Mouse (Mus musculus) hindbrain, postnatal 0 days (tissue): ENCODE measurements around the gene Insr. TPM values are rescaled to one million over a fixed set of nuclear protein-coding genes. Genes with fewer than 3 reads are reported as not detected.

Experiments used
- ATAC-seq: fragments of 200-750 bp; cut with Nextera tagmentation; 2 replicates; pipeline ENCODE4 v1.8.0; 2017; ENCODE audit warnings: mild to moderate bottlenecking, moderate TSS enrichment, moderate library complexity
- DNase-seq: peaks from one replicate; pipeline ENCODE4 v3.0.0-alpha.2; 2015; ENCODE audit warnings: low spot score
- H3K27ac ChIP-seq: fragments of 300-500 bp; sonication (generic); 2 replicates; pipeline ENCODE4 v1.5.1; 2014; ENCODE audit warnings: mild to moderate bottlenecking
- H3K27me3 ChIP-seq: fragments of 300-500 bp; sonication (generic); 2 replicates; pipeline ENCODE4 v1.6.1; 2014; ENCODE audit warnings: low read length, mixed read lengths; ENCODE audit not compliant: insufficient read depth
- H3K36me3 ChIP-seq: fragments of 300-500 bp; sonication (generic); 2 replicates; pipeline ENCODE4 v1.6.1; 2014; ENCODE audit warnings: low read length, mixed read lengths; ENCODE audit not compliant: insufficient read depth
- H3K4me1 ChIP-seq: fragments of 300-500 bp; sonication (generic); 2 replicates; pipeline ENCODE4 v1.6.1; 2014; ENCODE audit warnings: antibody characterized with exemption, low read length, mixed read lengths; ENCODE audit not compliant: insufficient read depth
- H3K4me2 ChIP-seq: fragments of 300-500 bp; sonication (generic); 2 replicates; pipeline ENCODE4 v1.6.1; 2014; ENCODE audit warnings: low read depth, mild to moderate bottlenecking, low read length, moderate library complexity, mixed read lengths
- H3K4me3 ChIP-seq: fragments of 300-500 bp; sonication (generic); 2 replicates; pipeline ENCODE4 v1.5.1; 2014; ENCODE audit warnings: low read length
- H3K9ac ChIP-seq: fragments of 300-500 bp; sonication (generic); replicated peaks from 2 replicates; pipeline ENCODE4 v1.6.1; 2014; ENCODE audit warnings: mild to moderate bottlenecking, low read length, moderate library complexity, mixed read lengths
- H3K9me3 ChIP-seq: fragments of 300-500 bp; sonication (generic); 2 replicates; pipeline ENCODE4 v1.6.1; 2016; ENCODE audit warnings: low read length, mixed read lengths
- CTCF ChIP-seq: IDR thresholded peaks from 2 replicates; pipeline ENCODE4 v1.5.1; 2016; ENCODE audit warnings: antibody characterized with exemption, control low read depth, low read depth
- WGBS: fragments of 180-500 bp; shearing (Covaris S2); extraction: QIAGEN DNeasy Blood & Tissue Kit; methylation state at CpG from one replicate; pipeline ENCODE4 v1.1.7; 2014; 5-methylcytosine and 5-hydroxymethylcytosine counted together
- polyA plus RNA-seq: library from polyadenylated mRNA; unstranded; fragments of >200 nt; fragmentation: Nextera tagmentation; extraction: Ambion mirVana; gene quantifications from 2 replicates; pipeline ENCODE4 v1.2.1, GENCODE M21; 2015
- total RNA-seq: library from RNA; depleted of rRNA; stranded (reverse); fragments of >200 nt; gene quantifications from 2 replicates; pipeline ENCODE4 v1.2.3, GENCODE M21; 2014

Gene Insr
- total and polyA plus RNA-seq, 2 experiments from 2014 or later, result 34.0 to 46.9 TPM

GRCm38 (mm10) chr8:3285824-3286223 lies 6.4 kb upstream of the Insr start:
- Histone ChIP-seq H3K27me3 (no peaks in the 10 kb centered on the region), H3K27ac (no peak overlapping the region), H3K4me1 (no peaks in the 10 kb centered on the region), H3K4me3 (no peak overlapping the region), H3K4me2 (no peak overlapping the region), H3K9me3 (no peaks in the 10 kb centered on the region), H3K9ac (no peak overlapping the region), H3K36me3 (no peaks in the 10 kb centered on the region)
- DNase-seq (no peak), ATAC-seq (no peak)
- peak; percentile 13 for TF ChIP-seq CTCF
- WGBS, result 39% methylated on average over 2 of the region's 2 CpGs

- WGBS, result 82% methylated on average over 4 of the region's 4 CpGs
- Histone ChIP-seq H3K4me3 (no peak overlapping the region), H3K27me3 (no peaks in the 10 kb centered on the region), H3K27ac (no peak overlapping the region), H3K36me3 (no peaks in the 10 kb centered on the region), H3K4me2 (no peak overlapping the region), H3K4me1 (no peaks in the 10 kb centered on the region), H3K9me3 (no peaks in the 10 kb centered on the region), H3K9ac (no peak overlapping the region)
- no peak for TF ChIP-seq CTCF
- ATAC-seq, result no peak
- DNase-seq, result no peak
These were observed 5.2 kb upstream of the Insr start for GRCm38 (mm10) chr8:3284656-3285055.

GRCm38 (mm10) chr8:3281296-3281695 lies 1.9 kb upstream of the Insr start:
- 81% methylated on average over 3 of the region's 3 CpGs for WGBS
- Histone ChIP-seq H3K4me2 (no peak overlapping the region), H3K9ac (no peak overlapping the region), H3K27ac (no peak overlapping the region), H3K4me1 (peaks cover 10% of the 10 kb centered on the region), H3K9me3 (no peaks in the 10 kb centered on the region), H3K4me3 (no peak overlapping the region), H3K36me3 (no peaks in the 10 kb centered on the region), H3K27me3 (no peaks in the 10 kb centered on the region)
- TF ChIP-seq CTCF, result no peak
- DNase-seq, result no peak
- no peak for ATAC-seq

- Histone ChIP-seq H3K27ac (no peak overlapping the region), H3K36me3 (no peaks in the 10 kb centered on the region), H3K27me3 (no peaks in the 10 kb centered on the region), H3K4me2 (peak overlapping the region; percentile 74), H3K4me1 (peaks cover 10% of the 10 kb centered on the region), H3K9ac (no peak overlapping the region), H3K9me3 (no peaks in the 10 kb centered on the region), H3K4me3 (peak overlapping the region; percentile 93)
- ATAC-seq (no peak), DNase-seq (peak; percentile 20)
- WGBS, result 33% methylated on average over 11 of the region's 11 CpGs
- TF ChIP-seq CTCF, result peak; percentile 37
These were observed 971 bp upstream of the Insr start for GRCm38 (mm10) chr8:3280266-3280910.

GRCm38 (mm10) chr8:3279721-3280077 lies 282 bp upstream of the Insr start:
- peaks cover 10% of the 10 kb centered on the region for H3K4me1 ChIP-seq
- no peaks in the 10 kb centered on the region for H3K36me3 ChIP-seq
- H3K27ac ChIP-seq, result no peak overlapping the region
- TF ChIP-seq CTCF, result 0 out of 2 replicates have a peak, but pooled peaks have one; percentile 3
- H3K4me3 ChIP-seq, result peak overlapping the region; percentile 93
- DNase-seq (no peak), ATAC-seq (no peak)
- no peaks in the 10 kb centered on the region for H3K9me3 ChIP-seq
- H3K27me3 ChIP-seq, result no peaks in the 10 kb centered on the region
- peak overlapping the region; percentile 98 for H3K9ac ChIP-seq
- H3K4me2 ChIP-seq, result peak overlapping the region; percentile 74
- WGBS, result 2% methylated on average over 18 of the region's 18 CpGs

- Histone ChIP-seq H3K4me2 (peak overlapping the region; percentile 74), H3K4me1 (peaks cover 10% of the 10 kb centered on the region), H3K36me3 (no peaks in the 10 kb centered on the region), H3K27ac (peak overlapping the region; percentile 83; the same call in 1 of the 2 replicates), H3K27me3 (no peaks in the 10 kb centered on the region), H3K9ac (peak overlapping the region; percentile 98), H3K9me3 (no peaks in the 10 kb centered on the region), H3K4me3 (peak overlapping the region; percentile 93)
- 0 out of 2 replicates have a peak, but pooled peaks have one; percentile 34 for TF ChIP-seq CTCF
- ATAC-seq (peak; percentile 4; the same call in 1 of the 2 replicates), DNase-seq (no peak)
- 33% methylated on average over 15 of the region's 15 CpGs for WGBS
These were observed 1.1 kb downstream of the Insr start for GRCm38 (mm10) chr8:3278181-3278820.

GRCm38 (mm10) chr8:3277266-3277665 lies 2.2 kb downstream of the Insr start:
- H3K4me3 ChIP-seq, result no peak overlapping the region; the same call in 1 of the 2 replicates

More at GRCm38 (mm10) chr8:3277266-3277665, 2.2 kb downstream of the Insr start:
- ATAC-seq (no peak), DNase-seq (no peak)
- H3K27ac ChIP-seq, result no peak overlapping the region
- H3K9me3 ChIP-seq, result no peaks in the 10 kb centered on the region
- peaks cover 10% of the 10 kb centered on the region for H3K4me1 ChIP-seq
- H3K36me3 ChIP-seq, result no peaks in the 10 kb centered on the region
- H3K9ac ChIP-seq, result no peak overlapping the region
- no peak for TF ChIP-seq CTCF
- WGBS, result 94% methylated on average over 9 of the region's 9 CpGs
- H3K4me2 ChIP-seq, result peak overlapping the region; percentile 74
- no peaks in the 10 kb centered on the region for H3K27me3 ChIP-seq
